Mouse (Mus musculus) left cerebral cortex, postnatal 36 days (tissue): ENCODE results near the gene Scn3a. TPM values are rescaled to one million over a fixed set of nuclear protein-coding genes. Genes with fewer than 3 reads are reported as not detected.
A peak's percentile ranks its signal among the peaks of the same experiment; 100 is the strongest.

Source experiments
- DNase-seq, 2 experiments: peaks; one replicate each; pipeline ENCODE4 v3.0.0; 2021 to 2022; ENCODE audit warnings: low spot score in 2 of 2, mixed read lengths in 1 of 2
- intact Hi-C: fragments of 180-260 bp; cut with DNase I; formaldehyde crosslinking; loops from one replicate; pipeline ENCODE4 v1.15.1; 2025
- total RNA-seq, 2 experiments: library from RNA; stranded (reverse); gene quantifications; 2 replicates each; pipeline ENCODE4 v1.2.3; 2021

Gene Scn3a
- total RNA-seq, 2 experiments from 2014 or later = 28.4 to 41.2 TPM

- intact Hi-C loops = loop anchor here (10.0 kb wide), 1 partner anchor 68 kb away; no protein-coding TSS in a partner anchor
- no peak for DNase-seq
Observed at GRCm38 (mm10) chr2:65416535-65416934, 150.9 kb downstream of the Scn3a start.

- DNase-seq = no peak
- intact Hi-C loops = loop anchor here (10.0 kb wide), 1 partner anchor 70 kb away; no protein-coding TSS in a partner anchor
Observed at GRCm38 (mm10) chr2:65415294-65415693, 152.1 kb downstream of the Scn3a start.

GRCm38 (mm10) chr2:65414806-65415281, 152.6 kb downstream of the Scn3a start:
- intact Hi-C loops = loop anchor here (5.0 to 10.0 kb wide), 2 partner anchors 70 to 252 kb away; no protein-coding TSS in a partner anchor

DNA sequence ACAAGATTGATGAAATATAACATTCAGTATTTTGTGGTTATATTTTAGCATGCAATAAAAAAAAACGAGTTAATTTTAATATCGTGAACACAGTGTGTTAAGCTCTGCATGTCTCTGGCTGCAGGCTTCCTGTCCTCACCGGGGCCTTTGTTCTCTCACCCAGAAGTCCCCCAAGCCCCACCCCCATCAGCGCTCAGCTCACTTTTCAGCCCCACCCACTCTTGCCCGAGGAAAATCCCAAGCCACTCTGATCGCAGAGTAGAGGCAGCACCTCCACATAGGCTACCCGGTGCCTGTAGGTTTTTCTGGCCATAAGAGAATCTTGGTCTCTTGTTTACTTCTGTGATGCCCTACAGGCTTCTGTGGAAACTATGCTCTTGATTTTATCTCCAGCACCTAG, 153.2 kb downstream of the Scn3a start:
- peak in 1 of 2 experiments; percentile 18 for DNase-seq
- intact Hi-C loops = loop anchor here (5.0 to 10.0 kb wide), 2 partner anchors 71 to 253 kb away; no protein-coding TSS in a partner anchor

More at GRCm38 (mm10) chr2:65414806-65415281, 152.6 kb downstream of the Scn3a start:
- peak; percentile 64 to 65 for DNase-seq

GRCm38 (mm10) chr2:65413746-65414145, 153.7 kb downstream of the Scn3a start:
- intact Hi-C loops = loop anchor here (1.0 to 10.0 kb wide), 3 partner anchors 71 to 254 kb away; partner anchors contain the start of gene Scn3a
- DNase-seq = no peak

Other genes starting within 250 kb of the Scn3a start
- 1 to 10 TPM; 1.7 to 2.1 TPM for gene Slc38a11, start 203.6 kb downstream of the Scn3a start, total RNA-seq
- gene Scn2a, start 53.1 kb upstream of the Scn3a start, total RNA-seq = 100 to 1,000 TPM; 299 to 321 TPM